In the genomic region with DNA sequence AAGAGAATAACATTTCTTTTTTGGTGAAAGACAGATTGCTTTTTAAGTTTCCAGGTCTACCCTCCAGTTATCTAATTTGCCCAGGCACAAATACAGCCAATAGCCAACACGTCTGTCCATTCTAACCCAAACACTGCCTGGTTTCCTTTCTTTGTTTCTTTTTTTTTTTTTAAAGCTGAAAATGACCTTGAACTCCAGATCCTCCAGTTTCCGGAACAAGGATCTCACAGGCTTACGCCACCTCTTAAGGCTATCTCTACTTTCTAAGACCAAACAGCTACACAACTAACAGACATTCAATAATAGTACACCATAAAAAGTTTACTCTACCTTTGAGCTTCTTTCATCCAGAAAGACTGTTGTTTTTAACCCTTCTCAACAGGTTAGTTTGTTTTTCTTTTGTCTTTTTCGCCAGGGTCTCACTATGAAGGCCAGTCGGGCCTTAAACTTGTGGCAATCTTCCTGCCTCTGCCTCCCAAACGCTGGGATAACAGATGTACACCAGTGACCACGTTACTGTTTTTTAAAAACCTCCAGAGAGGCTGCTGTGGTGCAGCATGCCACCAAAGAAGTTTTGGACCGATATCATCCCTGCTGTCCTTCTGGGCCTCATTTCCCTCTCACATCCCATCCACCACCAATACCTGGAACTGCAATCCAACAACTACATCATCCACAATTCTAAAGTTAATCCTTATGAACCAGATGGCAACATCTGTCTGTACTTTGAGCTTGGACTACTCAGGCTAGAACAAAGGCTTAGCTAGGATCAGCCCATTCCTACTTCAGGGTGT, we compare ENCODE assay signal across 9 mouse cellular contexts. TPM values are rescaled to one million over a fixed set of nuclear protein-coding genes. Genes with fewer than 3 reads are reported as not detected.
A peak's percentile ranks its signal among the peaks of the same experiment; 100 is the strongest.
DNase-seq lines count a peak whose midpoint lies in the region; ATAC-seq and TF ChIP-seq lines count a peak whose summit lies in the region.
"Had no signal": no experiment of that assay in that cellular context is flagged by ENCODE, and none has a peak within 500 bp of the region (broad histone marks: within the 10 kb centered on the region; RNA-seq: fewer than 3 reads in every experiment).

No protein-coding gene starts in this region.

- peaks cover 52% of the 10 kb centered on the region for H3K79me2 ChIP-seq in MEL (ENCODE audit: control insufficient read depth, insufficient read depth, low read length, poor library complexity)

- 59% methylated on average over 8 of the region's 8 CpGs for WGBS in heart, embryonic 11.5 days (ENCODE audit: insufficient replicate concordance)
- 81% methylated on average over 8 of the region's 8 CpGs for WGBS in hindbrain, embryonic 10.5 days
- 84% methylated on average over 8 of the region's 8 CpGs for WGBS in midbrain, embryonic 10.5 days

- TF ChIP-seq RAD21 in MEL (IDR thresholded peaks at IDR 0.05; ENCODE audit: low read depth, low read length), result no peak

- TF ChIP-seq EP300 in MEL (IDR thresholded peaks at IDR 0.05; ENCODE audit: low read depth in 1 of 2, low read length in 2 of 2), result no peak

- H3K4me1 ChIP-seq in heart, embryonic 11.5 days (ENCODE audit: control insufficient read depth, insufficient read depth, low read length), result peaks cover 20% of the 10 kb centered on the region
- H3K4me1 ChIP-seq in MEL (ENCODE audit: control insufficient read depth in 1 of 2, insufficient read depth in 2 of 2, low read length in 2 of 2), result peaks cover 9 to 18% of the 10 kb centered on the region in 2 experiments
- peaks cover 38% of the 10 kb centered on the region for H3K4me1 ChIP-seq in hindbrain, embryonic 10.5 days (replicated peaks)
- H3K4me1 ChIP-seq in midbrain, embryonic 10.5 days, result peaks cover 40% of the 10 kb centered on the region

- no peaks in the 10 kb centered on the region for H3K27me3 ChIP-seq in heart, embryonic 11.5 days (ENCODE audit: control insufficient read depth, insufficient read depth, low read length)
- no peaks in the 10 kb centered on the region for H3K27me3 ChIP-seq in MEL (ENCODE audit: control insufficient read depth in 1 of 2, insufficient read depth in 2 of 2, low read length in 2 of 2)
- no peaks in the 10 kb centered on the region for H3K27me3 ChIP-seq in hindbrain, embryonic 10.5 days (ENCODE audit: insufficient read depth, poor library complexity, severe bottlenecking)
- peaks cover 10% of the 10 kb centered on the region; the same call in 1 of the 2 replicates for H3K27me3 ChIP-seq in midbrain, embryonic 10.5 days (ENCODE audit: low read depth, poor library complexity, severe bottlenecking)

- no peak for TF ChIP-seq POLR2A in MEL (IDR thresholded peaks at IDR 0.05; ENCODE audit: control insufficient read depth in 1 of 2, insufficient read depth in 1 of 2, low read depth in 1 of 2, low read length in 2 of 2, poor library complexity in 1 of 2)

- no peak for DNase-seq in heart, adult 9 months (ENCODE audit: low spot score in 2 of 2)
- no peak for DNase-seq in MEL (ENCODE audit: low read depth, low spot score)
- DNase-seq in hindbrain, embryonic 10.5 days (ENCODE audit: low spot score), result no peak
- DNase-seq in midbrain, embryonic 10.5 days (ENCODE audit: low spot score), result no peak
- no peak for DNase-seq in urinary bladder, postnatal 4 days (ENCODE audit: low spot score in 2 of 2)
- no peak for DNase-seq in gastrocnemius, adult 18-20 months (ENCODE audit: low spot score)
- DNase-seq in embryo, embryonic 11 days, result no peak
- DNase-seq: kidney, adult 8-10 months had no signal

- H3K36me3 ChIP-seq in heart, embryonic 11.5 days (ENCODE audit: control insufficient read depth, insufficient read depth, low read length), result no peaks in the 10 kb centered on the region
- H3K36me3 ChIP-seq in MEL (ENCODE audit: control insufficient read depth in 1 of 2, insufficient read depth in 2 of 2, low read length in 2 of 2), result peaks cover 0 to 26% of the 10 kb centered on the region in 2 experiments; a peak in 2 of 4 replicates
- no peaks in the 10 kb centered on the region for H3K36me3 ChIP-seq in hindbrain, embryonic 10.5 days
- H3K36me3 ChIP-seq in midbrain, embryonic 10.5 days, result no peaks in the 10 kb centered on the region

- peak overlapping the region; percentile 89 for H3K4me2 ChIP-seq in heart, embryonic 11.5 days

- peak overlapping the region; percentile 95 for H3K9ac ChIP-seq in heart, embryonic 11.5 days (ENCODE audit: low read depth, low read length)
- peak overlapping the region; percentile 20 for H3K9ac ChIP-seq in MEL (ENCODE audit: control insufficient read depth, low read depth, low read length, poor library complexity, severe bottlenecking)

- 0 out of 2 replicates have a peak overlapping the region, but pooled peaks have one; percentile 10 for H3K27ac ChIP-seq in heart, embryonic 11.5 days (ENCODE audit: low read depth, low read length)
- peak overlapping the region; percentile 94; the same call in 1 of the 2 replicates for H3K27ac ChIP-seq in MEL (ENCODE audit: control insufficient read depth, low read depth, low read length)
- H3K27ac ChIP-seq in hindbrain, embryonic 10.5 days, result no peak overlapping the region
- 0 out of 2 replicates have a peak overlapping the region, but pooled peaks have one; percentile 53 for H3K27ac ChIP-seq in midbrain, embryonic 10.5 days (replicated peaks)

- H3K9me3 ChIP-seq in heart, embryonic 11.5 days (replicated peaks; ENCODE audit: control insufficient read depth, low read length), result no peaks in the 10 kb centered on the region
- H3K9me3 ChIP-seq in MEL (replicated peaks; ENCODE audit: insufficient read depth, low read length), result no peaks in the 10 kb centered on the region
- H3K9me3 ChIP-seq in hindbrain, embryonic 10.5 days, result no peaks in the 10 kb centered on the region
- H3K9me3 ChIP-seq in midbrain, embryonic 10.5 days (replicated peaks), result no peaks in the 10 kb centered on the region

- no peak for TF ChIP-seq CTCF in MEL (IDR thresholded peaks at IDR 0.05 in 2 of 3, conservative IDR thresholded peaks at IDR 0.05 in 1 of 3; ENCODE audit: control insufficient read depth in 1 of 3, insufficient read depth in 1 of 3, low read depth in 2 of 3, low read length in 3 of 3, poor library complexity in 1 of 3, severe bottlenecking in 1 of 3)

- no peak for ATAC-seq in heart, embryonic 11.5 days (replicated peaks; ENCODE audit: insufficient number of reproducible peaks, low FRiP score, low TSS enrichment)

- peak overlapping the region; percentile 92 for H3K4me3 ChIP-seq in heart, embryonic 11.5 days (ENCODE audit: low read depth, low read length)
- H3K4me3 ChIP-seq in MEL (ENCODE audit: control insufficient read depth in 1 of 2, insufficient read depth in 1 of 2, low read depth in 2 of 2, low read length in 2 of 2), result peak overlapping the region; percentile 76 to 77; a peak in 2 of 4 replicates
- H3K4me3 ChIP-seq in hindbrain, embryonic 10.5 days, result peak overlapping the region; percentile 91
- peak overlapping the region; percentile 90 for H3K4me3 ChIP-seq in midbrain, embryonic 10.5 days

TF ChIP-seq in MEL, 35 proteins besides CTCF, POLR2A, EP300 and RAD21:
- TF ChIP-seq GATA1 (IDR thresholded peaks at IDR 0.05; ENCODE audit: low read depth, low read length), result no peak

RNA-seq across cellular contexts. Expression of a gene that starts 2.1 kb away (rescaled TPM):
- polyA plus RNA-seq in heart, embryonic 11.5 days (2014; fragmentation: Nextera tagmentation; extraction: Ambion mirVana), result 45.8 and 50.6 TPM in 2 replicates
- 33.1 and 40.5 TPM in 2 replicates for total RNA-seq in MEL (2012; rRNA removed)
- 10 to 100 TPM; 64.4 to 78.8 TPM for polyA plus RNA-seq in MEL (2012; ENCODE audit: insufficient read depth in 1 of 2, insufficient read length in 2 of 2, low read depth in 1 of 2, low replicate concordance in 2 of 2, missing spikeins in 1 of 2)
- 26.9 and 28.8 TPM in 2 replicates for polyA plus RNA-seq in hindbrain, embryonic 10.5 days (2016; fragmentation: Nextera tagmentation; extraction: Ambion mirVana)
- polyA plus RNA-seq in midbrain, embryonic 10.5 days (2016; fragmentation: Nextera tagmentation; extraction: Ambion mirVana), result 30.2 and 35.4 TPM in 2 replicates
- total RNA-seq in gastrocnemius, adult 18-20 months (2021), result 10 to 100 TPM; 36.2 to 47.5 TPM

RNA-seq across cellular contexts. Expression of a gene that starts 28.5 kb away (rescaled TPM):
- polyA plus RNA-seq in heart, embryonic 11.5 days (2014; fragmentation: Nextera tagmentation; extraction: Ambion mirVana), result 56.5 and 67.3 TPM in 2 replicates
- 80.6 and 86.9 TPM in 2 replicates for total RNA-seq in MEL (2012; rRNA removed)
- 10 to 100 TPM in 1 of 2 experiments, not detected in 1; 45.9 TPM for polyA plus RNA-seq in MEL (2012; ENCODE audit: insufficient read depth in 1 of 2, insufficient read length in 2 of 2, low read depth in 1 of 2, low replicate concordance in 2 of 2, missing spikeins in 1 of 2)
- 65.7 and 75.1 TPM in 2 replicates for polyA plus RNA-seq in hindbrain, embryonic 10.5 days (2016; fragmentation: Nextera tagmentation; extraction: Ambion mirVana)
- 74.6 and 76.8 TPM in 2 replicates for polyA plus RNA-seq in midbrain, embryonic 10.5 days (2016; fragmentation: Nextera tagmentation; extraction: Ambion mirVana)
- 10 to 100 TPM; 23.3 to 26.9 TPM for total RNA-seq in gastrocnemius, adult 18-20 months (2021)

RNA-seq across cellular contexts. Expression of a gene that starts 59.9 kb away (rescaled TPM):
- polyA plus RNA-seq in heart, embryonic 11.5 days (2014; fragmentation: Nextera tagmentation; extraction: Ambion mirVana), result 14.0 and 34.6 TPM in 2 replicates
- total RNA-seq in MEL (2012; rRNA removed), result 139 and 145 TPM in 2 replicates
- 100 to 1,000 TPM; 111 to 172 TPM for polyA plus RNA-seq in MEL (2012; ENCODE audit: insufficient read depth in 1 of 2, insufficient read length in 2 of 2, low read depth in 1 of 2, low replicate concordance in 2 of 2, missing spikeins in 1 of 2)
- 41.1 and 52.5 TPM in 2 replicates for polyA plus RNA-seq in hindbrain, embryonic 10.5 days (2016; fragmentation: Nextera tagmentation; extraction: Ambion mirVana)
- polyA plus RNA-seq in midbrain, embryonic 10.5 days (2016; fragmentation: Nextera tagmentation; extraction: Ambion mirVana), result 53.4 and 54.1 TPM in 2 replicates
- total RNA-seq in gastrocnemius, adult 18-20 months (2021), result 10 to 100 TPM; 88.3 to 92.0 TPM
